Mouse (Mus musculus) intestine, embryonic 14.5 days (tissue): ENCODE measurements around the gene Ccdc88c. TPM values are rescaled to one million over a fixed set of nuclear protein-coding genes. Genes with fewer than 3 reads are reported as not detected.

ENCODE experiments used
- ATAC-seq: fragments of 200-750 bp; cut with Nextera tagmentation; replicated peaks from 2 replicates; pipeline ENCODE4 v1.8.0; 2017; ENCODE audit warnings: low read depth, moderate number of reproducible peaks, moderate TSS enrichment, moderate library complexity; ENCODE audit not compliant: low FRiP score, low TSS enrichment
- DNase-seq: peaks from one replicate; pipeline ENCODE4 v3.0.0-alpha.2; 2018; ENCODE audit warnings: low spot score
- H3K27ac ChIP-seq: fragments of 300-500 bp; sonication (generic); 2 replicates; pipeline ENCODE4 v1.5.1; 2014; ENCODE audit warnings: low read depth, mild to moderate bottlenecking, control low read depth
- H3K27me3 ChIP-seq: fragments of 300-500 bp; sonication (generic); replicated peaks from 2 replicates; pipeline ENCODE4 v1.6.1; 2014; ENCODE audit warnings: low read length, control low read depth; ENCODE audit not compliant: control insufficient read depth, insufficient read depth
- H3K36me3 ChIP-seq: fragments of 300-500 bp; sonication (generic); 2 replicates; pipeline ENCODE4 v1.6.1; 2014; ENCODE audit warnings: low read length, control low read depth; ENCODE audit not compliant: control insufficient read depth, insufficient read depth
- H3K4me1 ChIP-seq: fragments of 300-500 bp; sonication (generic); replicated peaks from 2 replicates; pipeline ENCODE4 v1.6.1; 2014; ENCODE audit warnings: low read length, control low read depth, mixed read lengths; ENCODE audit not compliant: control insufficient read depth, insufficient read depth
- H3K4me2 ChIP-seq: fragments of 300-500 bp; sonication (generic); 2 replicates; pipeline ENCODE4 v1.6.1; 2014; ENCODE audit warnings: low read length
- H3K4me3 ChIP-seq: fragments of 300-500 bp; sonication (generic); 2 replicates; pipeline ENCODE4 v1.5.1; 2014; ENCODE audit warnings: low read depth, low read length, control low read depth, mixed read lengths
- H3K9ac ChIP-seq: fragments of 300-500 bp; sonication (generic); 2 replicates; pipeline ENCODE4 v1.6.1; 2014; ENCODE audit warnings: mild to moderate bottlenecking, low read length
- H3K9me3 ChIP-seq: fragments of 300-500 bp; sonication (generic); 2 replicates; pipeline ENCODE4 v1.6.1; 2016; ENCODE audit warnings: low read length, control low read depth; ENCODE audit not compliant: control insufficient read depth
- WGBS: fragments of 180-500 bp; shearing (Covaris S2); extraction: QIAGEN DNeasy Blood & Tissue Kit; methylation state at CpG from one replicate; pipeline ENCODE4 v1.1.7; 2014; 5-methylcytosine and 5-hydroxymethylcytosine counted together
- polyA plus RNA-seq: library from polyadenylated mRNA; unstranded; fragments of >200 nt; fragmentation: Nextera tagmentation; extraction: Ambion mirVana; gene quantifications from 2 replicates; pipeline ENCODE4 v1.2.1, GENCODE M21; 2014

Ccdc88c gene
- polyA plus RNA-seq, 1 experiment from 2014 or later, result 15.2 TPM

DNA sequence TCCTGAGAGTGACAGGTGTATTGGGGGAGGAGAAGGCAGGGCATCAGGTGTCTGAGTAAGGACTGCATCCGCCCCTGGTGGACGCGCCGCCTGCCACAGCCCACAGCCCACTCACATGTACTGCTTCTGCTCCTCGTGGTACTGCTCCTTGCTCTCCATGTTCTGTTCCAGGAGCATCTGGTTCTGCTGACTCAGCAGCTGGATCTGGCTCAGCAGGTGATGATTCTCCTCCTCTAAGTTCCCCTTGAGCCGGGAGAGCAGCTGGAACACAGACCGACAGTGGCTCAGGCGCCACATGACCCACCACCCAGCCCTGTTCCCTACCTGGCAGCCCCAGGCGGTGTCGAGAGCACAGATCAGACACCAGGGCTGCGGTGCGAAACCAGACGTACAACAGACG lies 97.2 kb downstream of the Ccdc88c start:
- ATAC-seq (no peak), DNase-seq (no peak)
- H3K4me2 ChIP-seq, result no peak overlapping the region
- no peaks in the 10 kb centered on the region for H3K27me3 ChIP-seq
- no peaks in the 10 kb centered on the region for H3K9me3 ChIP-seq
- WGBS, result 92% methylated on average over 14 of the region's 14 CpGs
- peaks cover 42% of the 10 kb centered on the region for H3K36me3 ChIP-seq
- H3K4me1 ChIP-seq, result no peaks in the 10 kb centered on the region
- no peak overlapping the region for H3K9ac ChIP-seq
- no peak overlapping the region for H3K4me3 ChIP-seq
- H3K27ac ChIP-seq, result no peak overlapping the region

DNA sequence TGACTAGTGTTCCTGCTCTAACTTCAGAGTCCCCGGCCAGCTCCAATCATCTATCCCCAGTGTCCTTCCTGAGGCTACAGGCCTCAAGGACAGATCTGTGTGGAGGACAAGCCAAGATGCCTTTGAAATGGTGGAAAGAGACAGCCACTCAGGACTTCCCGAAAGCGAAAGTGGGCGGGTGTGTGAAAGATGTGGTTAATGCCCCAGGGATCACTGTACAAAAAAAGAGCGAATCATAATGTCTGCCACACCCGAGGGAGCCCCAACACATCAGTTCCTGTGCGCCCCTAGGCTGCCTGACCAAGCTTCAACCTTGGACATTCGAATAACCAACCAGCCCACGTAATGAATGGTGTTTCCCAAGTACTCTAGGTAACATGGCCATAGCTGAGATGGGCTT lies 100.6 kb downstream of the Ccdc88c start:
- H3K9me3 ChIP-seq, result no peaks in the 10 kb centered on the region
- WGBS, result 93% methylated on average over 9 of the region's 9 CpGs
- no peak overlapping the region for H3K9ac ChIP-seq
- H3K27me3 ChIP-seq, result no peaks in the 10 kb centered on the region
- DNase-seq, result no peak
- H3K4me1 ChIP-seq, result no peaks in the 10 kb centered on the region
- H3K36me3 ChIP-seq, result peaks cover 42% of the 10 kb centered on the region
- H3K4me2 ChIP-seq, result no peak overlapping the region
- no peak overlapping the region for H3K27ac ChIP-seq
- no peak overlapping the region for H3K4me3 ChIP-seq
- ATAC-seq, result no peak

DNA sequence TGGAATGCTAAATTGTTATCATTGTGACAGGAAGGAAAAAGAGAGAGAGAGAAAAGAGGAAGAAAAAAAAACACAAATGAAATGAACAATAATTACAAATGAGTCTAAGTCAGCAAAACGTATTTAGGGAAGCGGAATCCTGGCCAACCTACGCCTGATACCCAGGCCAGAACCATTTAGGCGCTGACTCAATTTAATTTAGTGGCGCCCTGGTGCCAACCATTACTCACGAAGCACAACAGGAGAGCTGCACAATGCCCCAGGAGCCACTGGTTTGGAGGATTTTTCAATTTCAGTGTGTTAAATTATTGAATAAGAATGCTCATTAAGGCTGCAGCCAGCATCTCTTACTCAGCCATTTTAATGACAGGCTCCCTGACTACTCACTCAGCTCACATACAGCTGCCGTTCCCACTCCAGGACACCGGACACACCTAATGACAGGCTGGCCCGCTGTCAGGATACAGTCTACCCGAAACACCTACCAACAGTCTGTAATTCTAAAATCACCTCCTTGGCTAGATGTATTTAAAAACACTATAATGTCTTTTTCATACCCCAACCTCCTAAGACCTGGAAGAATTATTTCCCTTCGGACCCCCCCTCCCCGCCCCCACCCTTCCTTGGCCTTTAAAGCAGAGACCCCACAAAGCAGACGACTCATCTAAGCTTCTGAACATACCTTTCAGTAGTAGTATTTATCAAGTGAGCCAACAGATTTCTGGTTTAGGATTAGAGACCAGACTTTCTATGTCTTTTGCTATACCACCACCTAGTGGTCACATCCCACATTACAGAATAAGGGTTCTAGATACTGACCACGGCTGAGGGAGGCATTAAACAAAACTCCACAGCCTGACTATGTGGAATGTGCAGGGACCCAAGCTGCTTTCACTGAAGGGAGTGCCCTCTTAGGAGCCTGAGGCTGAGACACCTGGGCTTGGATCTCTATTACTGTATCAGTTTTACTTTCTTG lies 102.9 kb downstream of the Ccdc88c start:
- no peaks in the 10 kb centered on the region for H3K4me1 ChIP-seq
- WGBS, result 72% methylated on average over 14 of the region's 14 CpGs
- H3K9me3 ChIP-seq, result no peaks in the 10 kb centered on the region
- peaks cover 37% of the 10 kb centered on the region for H3K36me3 ChIP-seq
- H3K27me3 ChIP-seq, result no peaks in the 10 kb centered on the region
- no peak overlapping the region for H3K4me3 ChIP-seq
- DNase-seq, result peak; percentile 74
- H3K27ac ChIP-seq, result no peak overlapping the region
- no peak overlapping the region for H3K9ac ChIP-seq
- peak; percentile 66; the same call in 1 of the 2 replicates for ATAC-seq
- H3K4me2 ChIP-seq, result no peak overlapping the region

DNA sequence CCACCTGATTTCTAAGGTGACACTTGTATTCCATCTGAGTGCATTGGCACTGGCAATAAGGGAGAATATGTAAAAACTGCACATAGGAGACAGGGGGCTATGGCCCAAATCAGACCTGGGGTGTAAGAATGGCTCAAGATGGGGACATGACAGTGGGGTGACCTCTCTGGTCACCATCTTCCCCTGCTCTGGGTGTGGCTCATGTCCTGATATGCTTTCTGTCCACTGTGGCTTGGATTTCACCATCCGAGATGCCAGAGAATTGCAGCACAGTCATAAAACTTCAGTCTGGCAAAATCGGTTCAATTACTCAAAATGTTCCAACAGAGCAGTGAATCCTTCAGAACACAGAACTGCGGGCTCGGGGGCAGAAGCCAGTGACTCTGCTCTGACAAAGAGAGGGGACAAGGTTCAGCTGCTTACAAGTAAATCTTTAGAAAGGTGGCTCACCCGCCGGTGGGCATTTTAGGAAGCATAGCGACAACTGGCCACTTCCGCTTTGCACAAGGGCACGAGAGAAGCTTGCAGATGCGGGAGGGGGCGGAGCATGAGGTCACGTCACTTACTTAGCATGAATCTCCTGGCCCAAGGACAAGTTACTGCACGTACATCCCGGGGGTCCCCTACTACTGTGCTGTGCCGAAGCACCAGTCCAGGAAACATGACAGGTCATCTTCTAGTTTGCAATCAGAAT lies 104.1 kb downstream of the Ccdc88c start:
- no peaks in the 10 kb centered on the region for H3K9me3 ChIP-seq
- H3K36me3 ChIP-seq, result peaks cover 35% of the 10 kb centered on the region
- H3K4me3 ChIP-seq, result no peak overlapping the region
- H3K9ac ChIP-seq, result no peak overlapping the region
- DNase-seq (no peak), ATAC-seq (no peak)
- H3K4me2 ChIP-seq, result no peak overlapping the region
- no peaks in the 10 kb centered on the region for H3K27me3 ChIP-seq
- no peaks in the 10 kb centered on the region for H3K4me1 ChIP-seq
- no peak overlapping the region for H3K27ac ChIP-seq
- 83% methylated on average over 15 of the region's 15 CpGs for WGBS

DNA sequence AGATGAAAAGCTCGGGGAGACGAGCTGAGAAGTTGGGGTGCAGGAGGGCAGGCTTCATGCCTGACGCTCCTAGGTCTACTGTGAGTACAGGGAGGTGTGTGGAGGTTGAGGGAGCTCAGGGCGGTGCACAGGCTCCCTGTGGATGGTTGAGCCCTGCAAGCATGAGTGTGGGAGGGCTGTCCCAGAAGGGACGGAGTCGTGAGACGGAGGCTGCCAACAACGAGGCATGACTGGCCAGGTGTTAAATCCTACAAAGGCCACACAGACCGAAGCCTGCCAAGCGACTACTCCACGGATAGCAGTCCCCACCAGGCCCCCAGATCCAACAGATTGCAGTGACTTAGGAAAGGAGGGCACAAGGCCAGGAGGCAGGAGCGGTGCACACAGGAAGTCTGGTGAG lies 118.1 kb downstream of the Ccdc88c start:
- Histone ChIP-seq H3K27ac (no peak overlapping the region), H3K36me3 (no peaks in the 10 kb centered on the region), H3K27me3 (peaks cover 19% of the 10 kb centered on the region), H3K4me3 (no peak overlapping the region), H3K9me3 (no peaks in the 10 kb centered on the region), H3K4me1 (0 out of 2 replicates have a peak, but pooled peaks cover 4% of the 10 kb centered on the region), H3K9ac (no peak overlapping the region), H3K4me2 (no peak overlapping the region)
- no peak for ATAC-seq
- DNase-seq, result no peak
- 79% methylated on average over 12 of the region's 12 CpGs for WGBS

DNA sequence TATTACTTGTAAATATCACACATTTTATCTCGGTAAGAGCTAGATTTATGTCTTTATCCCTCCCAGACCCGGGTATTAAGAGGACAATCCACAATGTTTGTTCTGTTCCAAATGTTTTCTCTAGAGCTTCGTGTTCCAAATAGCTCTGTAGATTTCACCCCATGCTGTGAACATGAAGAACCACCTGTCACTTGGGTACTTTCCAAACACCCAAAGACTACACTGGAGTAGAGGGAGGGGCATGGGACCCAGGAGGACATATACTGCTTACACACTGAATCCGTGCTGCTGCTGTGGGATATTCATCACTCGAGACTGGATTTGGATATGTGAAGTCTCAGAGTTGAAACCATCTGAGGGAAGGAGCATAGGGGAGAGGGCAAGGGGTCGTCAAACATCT lies 119.1 kb downstream of the Ccdc88c start:
- no peak overlapping the region for H3K9ac ChIP-seq
- no peak overlapping the region for H3K4me2 ChIP-seq
- H3K36me3 ChIP-seq, result no peaks in the 10 kb centered on the region
- 54% methylated on average over 6 of the region's 6 CpGs for WGBS
- H3K27me3 ChIP-seq, result peaks cover 19% of the 10 kb centered on the region
- 0 out of 2 replicates have a peak, but pooled peaks cover 4% of the 10 kb centered on the region for H3K4me1 ChIP-seq
- no peak overlapping the region for H3K4me3 ChIP-seq
- H3K9me3 ChIP-seq, result no peaks in the 10 kb centered on the region
- ATAC-seq, result no peak
- no peak for DNase-seq
- no peak overlapping the region for H3K27ac ChIP-seq

DNA sequence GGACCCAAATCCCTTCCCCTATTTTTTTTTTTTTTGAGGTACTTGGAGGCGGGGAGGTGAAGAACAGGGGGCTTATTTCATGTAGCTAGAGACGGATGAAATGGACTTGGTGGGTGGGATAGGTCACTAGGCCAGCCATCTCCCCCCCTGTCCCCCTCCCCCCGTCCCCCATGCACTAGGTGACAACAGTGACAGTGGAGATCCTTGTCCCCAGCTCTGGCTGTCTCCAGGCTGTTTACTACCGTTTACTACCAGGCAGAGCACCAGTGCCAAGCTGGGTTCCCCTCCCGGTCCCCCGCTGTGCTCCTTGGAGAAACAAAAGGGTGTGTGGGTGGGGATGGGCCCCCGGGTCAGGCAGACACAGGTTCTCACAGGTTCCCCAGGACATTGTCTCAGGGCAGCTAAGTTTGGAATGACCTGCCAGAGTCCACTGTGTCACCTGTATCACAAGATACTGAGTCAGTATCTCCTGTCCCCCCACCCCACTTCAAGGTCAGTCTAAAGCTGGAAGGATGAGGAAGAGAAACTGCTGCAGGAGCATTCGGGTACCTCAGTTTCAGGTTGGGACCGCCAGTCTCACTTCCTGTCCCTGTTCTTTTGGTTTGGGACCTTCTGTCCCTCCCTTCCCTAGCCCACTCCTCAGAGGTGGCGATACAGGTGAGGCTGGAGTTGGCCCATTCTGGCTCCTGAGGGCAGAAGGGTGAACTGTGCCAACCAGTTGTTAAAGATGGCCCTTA lies 120.4 kb downstream of the Ccdc88c start:
- H3K4me3 ChIP-seq, result peak overlapping the region; percentile 41
- no peak for DNase-seq
- 0 out of 2 replicates have a peak, but pooled peaks cover 4% of the 10 kb centered on the region for H3K4me1 ChIP-seq
- no peak overlapping the region for H3K27ac ChIP-seq
- 24% methylated on average over 10 of the region's 10 CpGs for WGBS
- no peak overlapping the region for H3K9ac ChIP-seq
- no peaks in the 10 kb centered on the region for H3K9me3 ChIP-seq
- ATAC-seq, result peak; percentile 38; the same call in 1 of the 2 replicates
- H3K36me3 ChIP-seq, result no peaks in the 10 kb centered on the region
- peak overlapping the region; percentile 89 for H3K4me2 ChIP-seq
- peaks cover 19% of the 10 kb centered on the region for H3K27me3 ChIP-seq

DNA sequence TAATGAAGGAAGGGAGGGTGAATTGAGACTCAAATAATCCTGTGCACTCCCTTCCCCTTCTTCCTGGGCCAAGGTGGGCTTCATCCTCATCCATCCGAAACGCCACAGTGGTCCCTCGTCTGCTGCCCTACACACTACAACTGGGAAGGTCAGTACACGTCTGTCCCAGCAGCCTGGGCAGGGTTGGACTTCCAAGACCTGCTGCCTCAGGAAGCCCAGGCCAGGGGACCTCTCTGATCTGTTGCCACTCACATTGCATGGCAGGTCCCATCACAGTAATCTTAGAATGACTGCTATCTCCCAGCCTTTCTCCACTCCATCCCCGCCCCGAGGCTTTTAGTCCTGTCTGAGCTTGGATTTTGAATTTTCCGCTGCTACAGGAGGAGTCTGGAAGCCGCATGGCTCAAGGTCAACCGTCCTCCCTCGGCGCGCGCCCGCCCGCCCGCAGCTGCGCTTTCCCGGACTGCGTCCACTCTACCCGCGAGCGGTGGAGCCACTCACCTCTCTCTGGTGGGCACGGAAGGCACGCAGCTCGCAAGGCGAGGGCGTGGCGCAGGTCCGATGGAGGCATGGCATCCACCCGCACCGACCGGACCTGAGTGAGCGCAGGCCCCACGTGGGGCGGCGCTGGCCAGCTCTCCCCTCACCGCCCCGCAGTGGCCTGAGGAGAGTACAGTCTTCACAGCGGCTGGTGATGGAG lies 121.1 kb downstream of the Ccdc88c start, which contains the start of gene Gpr68:
TSS of gene Gpr68 (minus strand) at position 601 of the 700 bp plus-strand sequence.
- ATAC-seq (peak; percentile 72), DNase-seq (no peak)
- H3K27me3 ChIP-seq, result peaks cover 22% of the 10 kb centered on the region
- WGBS, result 5% methylated on average over 39 of the region's 39 CpGs
- 0 out of 2 replicates have a peak, but pooled peaks cover 4% of the 10 kb centered on the region for H3K4me1 ChIP-seq
- peak within 1 kb of the TSS; percentile 41 for H3K4me3 ChIP-seq
- H3K9ac ChIP-seq, result peak within 1 kb of the TSS; percentile 45
- H3K27ac ChIP-seq, result no peak within 1 kb of the TSS
- no peaks in the 10 kb centered on the region for H3K9me3 ChIP-seq
- H3K4me2 ChIP-seq, result peak within 1 kb of the TSS; percentile 89
- H3K36me3 ChIP-seq, result no peaks in the 10 kb centered on the region
